ENCODE assay signal across 8 mouse cellular contexts in the genomic region with DNA sequence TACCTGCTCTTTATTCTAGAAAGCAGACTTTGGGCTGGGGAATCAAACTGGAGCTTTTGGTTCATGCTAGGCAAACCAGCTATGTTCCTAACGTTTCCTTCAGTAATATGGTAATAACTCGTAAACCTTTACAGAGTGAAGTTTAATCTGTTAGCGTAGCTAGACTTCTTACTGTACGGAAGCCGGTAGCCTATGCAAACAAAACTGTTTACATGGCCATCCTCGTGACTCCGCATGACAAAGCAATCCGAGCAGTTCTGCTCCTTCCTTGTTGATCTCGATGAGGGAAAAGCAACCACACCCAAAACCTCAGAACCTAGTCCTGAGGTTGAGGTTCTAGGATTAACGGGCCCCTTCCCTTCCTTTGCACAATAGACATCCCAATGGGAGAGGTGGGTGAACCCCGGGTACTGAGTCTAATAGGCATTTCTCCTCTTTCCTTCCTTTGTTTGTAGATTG. TPM values are rescaled to one million over a fixed set of nuclear protein-coding genes. Genes with fewer than 3 reads are reported as not detected.
DNase-seq lines count a peak whose midpoint lies in the region; ATAC-seq and TF ChIP-seq lines count a peak whose summit lies in the region.

No protein-coding gene starts in this region.

- no peaks in the 10 kb centered on the region for H3K27me3 ChIP-seq in heart, embryonic 12.5 days (replicated peaks)
- no peaks in the 10 kb centered on the region for H3K27me3 ChIP-seq in kidney, postnatal 0 days (ENCODE audit: insufficient read depth, low read length)
- no peaks in the 10 kb centered on the region for H3K27me3 ChIP-seq in liver, embryonic 11.5 days (replicated peaks; ENCODE audit: control insufficient read depth, insufficient read depth, low read length)

- DNase-seq in 3T3-L1 (ENCODE audit: low read depth, low spot score) (peak; percentile 89), adipocyte (ENCODE audit: low spot score) (peak; percentile 80)
- peak; percentile 66 for DNase-seq in embryo, embryonic 9.5 days (ENCODE audit: extremely low spot score)
- peak; percentile 86 for DNase-seq in kidney, postnatal 0 days (ENCODE audit: low spot score)
- no peak for DNase-seq in liver, embryonic 11.5 days (ENCODE audit: low spot score)
- peak; percentile 60 for DNase-seq in telencephalon, adult 2 months (ENCODE audit: low read depth, low spot score)

- H3K4me3 ChIP-seq in heart, embryonic 12.5 days, result peak overlapping the region; percentile 56
- H3K4me3 ChIP-seq in kidney, postnatal 0 days (replicated peaks; ENCODE audit: low read depth, low read length), result peak overlapping the region; percentile 41
- H3K4me3 ChIP-seq in liver, embryonic 11.5 days (ENCODE audit: low read depth, low read length), result peak overlapping the region; percentile 67

- ATAC-seq in heart, embryonic 12.5 days (ENCODE audit: insufficient number of reproducible peaks, low FRiP score), result peak; percentile 80
- ATAC-seq in kidney, postnatal 0 days (replicated peaks; ENCODE audit: low FRiP score, low read depth), result peak; percentile 15; the same call in 1 of the 2 replicates
- ATAC-seq in liver, embryonic 11.5 days (replicated peaks; ENCODE audit: low FRiP score), result peak; percentile 48
- peak; percentile 66 for ATAC-seq in monocyte, adult 5-6 weeks (replicated peaks; ENCODE audit: insufficient number of reproducible peaks, low FRiP score, low TSS enrichment, poor library complexity, severe bottlenecking)

- peaks cover 23% of the 10 kb centered on the region for H3K36me3 ChIP-seq in heart, embryonic 12.5 days
- peaks cover 9% of the 10 kb centered on the region; the same call in 1 of the 2 replicates for H3K36me3 ChIP-seq in kidney, postnatal 0 days (ENCODE audit: insufficient read depth, low read length)
- H3K36me3 ChIP-seq in liver, embryonic 11.5 days (ENCODE audit: control insufficient read depth, insufficient read depth, low read length), result peaks cover 10% of the 10 kb centered on the region

- TF ChIP-seq CTCF in kidney, postnatal 0 days (IDR thresholded peaks at IDR 0.05; ENCODE audit: low read depth), result no peak

- H3K4me1 ChIP-seq in heart, embryonic 12.5 days (replicated peaks), result peaks cover 25% of the 10 kb centered on the region
- peaks cover 24% of the 10 kb centered on the region for H3K4me1 ChIP-seq in kidney, postnatal 0 days (replicated peaks; ENCODE audit: insufficient read depth, low read length)
- peaks cover 24% of the 10 kb centered on the region for H3K4me1 ChIP-seq in liver, embryonic 11.5 days (replicated peaks; ENCODE audit: control insufficient read depth, insufficient read depth, low read length)

- peak overlapping the region; percentile 77 for H3K4me2 ChIP-seq in heart, embryonic 12.5 days
- H3K4me2 ChIP-seq in kidney, postnatal 0 days (ENCODE audit: low read length), result peak overlapping the region; percentile 95
- peak overlapping the region; percentile 87 for H3K4me2 ChIP-seq in liver, embryonic 11.5 days

- peak overlapping the region; percentile 92 for H3K27ac ChIP-seq in heart, embryonic 12.5 days (ENCODE audit: poor library complexity, severe bottlenecking)
- H3K27ac ChIP-seq in kidney, postnatal 0 days, result peak overlapping the region; percentile 99
- H3K27ac ChIP-seq in liver, embryonic 11.5 days (ENCODE audit: low read depth, low read length), result peak overlapping the region; percentile 91

- peak overlapping the region; percentile 82 for H3K9ac ChIP-seq in heart, embryonic 12.5 days
- peak overlapping the region; percentile 95 for H3K9ac ChIP-seq in kidney, postnatal 0 days (ENCODE audit: low read depth, low read length)
- peak overlapping the region; percentile 85 for H3K9ac ChIP-seq in liver, embryonic 11.5 days (ENCODE audit: low read depth, low read length)

- 5% methylated on average over 11 of the region's 11 CpGs for WGBS in heart, embryonic 12.5 days
- WGBS in kidney, postnatal 0 days, result 0% methylated on average over 11 of the region's 11 CpGs
- 1% methylated on average over 11 of the region's 11 CpGs for WGBS in liver, embryonic 11.5 days

- H3K9me3 ChIP-seq in heart, embryonic 12.5 days (replicated peaks), result no peaks in the 10 kb centered on the region
- H3K9me3 ChIP-seq in kidney, postnatal 0 days (replicated peaks; ENCODE audit: low read length), result no peaks in the 10 kb centered on the region
- no peaks in the 10 kb centered on the region for H3K9me3 ChIP-seq in liver, embryonic 11.5 days (ENCODE audit: control insufficient read depth, low read length)

RNA-seq across cellular contexts. Expression of gene Ubb, which starts 0.7 kb away (rescaled TPM):
- 2,594 and 2,627 TPM in 2 replicates for polyA plus RNA-seq in heart, embryonic 12.5 days (2016; fragmentation: Nextera tagmentation; extraction: Ambion mirVana)
- 2,759 and 3,018 TPM in 2 replicates for polyA plus RNA-seq in kidney, postnatal 0 days (2015; fragmentation: Nextera tagmentation; extraction: Ambion mirVana)
- 2,001 and 2,023 TPM in 2 replicates for polyA plus RNA-seq in liver, embryonic 11.5 days (2014; fragmentation: Nextera tagmentation; extraction: Ambion mirVana)
- total RNA-seq in monocyte, adult 5-6 weeks (2017), result 1,289 to 1,782 TPM (median 1,376 TPM) in 3 replicates

RNA-seq across cellular contexts. Expression of gene Cenpv, which starts 11.2 kb away (rescaled TPM):
- 19.7 and 22.1 TPM in 2 replicates for polyA plus RNA-seq in heart, embryonic 12.5 days (2016; fragmentation: Nextera tagmentation; extraction: Ambion mirVana)
- polyA plus RNA-seq in kidney, postnatal 0 days (2015; fragmentation: Nextera tagmentation; extraction: Ambion mirVana), result 17.1 and 17.6 TPM in 2 replicates
- 34.3 and 38.4 TPM in 2 replicates for polyA plus RNA-seq in liver, embryonic 11.5 days (2014; fragmentation: Nextera tagmentation; extraction: Ambion mirVana)
- total RNA-seq in monocyte, adult 5-6 weeks (2017), result 6.1 to 14.6 TPM in 2 of 3 replicates, not detected in the other

RNA-seq across cellular contexts. Expression of gene Trpv2, which starts 24.0 kb away (rescaled TPM):
- polyA plus RNA-seq in heart, embryonic 12.5 days (2016; fragmentation: Nextera tagmentation; extraction: Ambion mirVana), result 4.3 and 4.6 TPM in 2 replicates
- polyA plus RNA-seq in kidney, postnatal 0 days (2015; fragmentation: Nextera tagmentation; extraction: Ambion mirVana), result 1.7 and 2.4 TPM in 2 replicates
- 9.7 and 10.9 TPM in 2 replicates for polyA plus RNA-seq in liver, embryonic 11.5 days (2014; fragmentation: Nextera tagmentation; extraction: Ambion mirVana)
- total RNA-seq in monocyte, adult 5-6 weeks (2017), result 33.3 to 61.4 TPM (median 38.2 TPM) in 3 replicates

Comparison
In these comparisons a context has a peak if more than half of its experiments do, and no peak if none do; other contexts are left out.
1. ATAC-seq: peak in every context shown above with its lines; median percentile 80 in heart, embryonic 12.5 days; 66 in monocyte, adult 5-6 weeks; 48 in liver, embryonic 11.5 days; 15 in kidney, postnatal 0 days.